Mouse (Mus musculus): ENCODE results near the gene Tlk2.
A peak's percentile ranks its signal among the peaks of the same experiment; 100 is the strongest.

Tlk2 gene

DNA sequence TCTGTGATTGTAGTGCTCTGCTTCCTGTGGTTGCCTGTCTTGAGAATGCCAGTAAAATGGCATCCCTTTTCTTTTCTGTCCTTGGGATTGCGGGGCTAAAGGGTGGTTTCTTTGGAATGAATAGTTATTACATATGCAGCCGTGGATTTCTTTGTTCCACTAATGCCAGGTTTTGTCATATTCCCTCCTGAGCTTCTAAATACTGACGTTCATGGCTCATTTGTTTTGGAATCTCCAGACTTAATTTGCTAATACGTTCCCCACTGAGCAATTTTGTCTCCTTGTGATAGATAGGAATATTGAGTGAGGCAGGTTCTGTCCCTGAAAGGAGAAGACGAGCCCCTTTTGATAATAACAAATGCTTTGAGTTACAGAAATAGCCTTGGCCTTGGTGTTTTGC is 82.5 kb downstream of the Tlk2 start:
- ATAC-seq (ENCODE audit: low TSS enrichment), result no peak

DNA sequence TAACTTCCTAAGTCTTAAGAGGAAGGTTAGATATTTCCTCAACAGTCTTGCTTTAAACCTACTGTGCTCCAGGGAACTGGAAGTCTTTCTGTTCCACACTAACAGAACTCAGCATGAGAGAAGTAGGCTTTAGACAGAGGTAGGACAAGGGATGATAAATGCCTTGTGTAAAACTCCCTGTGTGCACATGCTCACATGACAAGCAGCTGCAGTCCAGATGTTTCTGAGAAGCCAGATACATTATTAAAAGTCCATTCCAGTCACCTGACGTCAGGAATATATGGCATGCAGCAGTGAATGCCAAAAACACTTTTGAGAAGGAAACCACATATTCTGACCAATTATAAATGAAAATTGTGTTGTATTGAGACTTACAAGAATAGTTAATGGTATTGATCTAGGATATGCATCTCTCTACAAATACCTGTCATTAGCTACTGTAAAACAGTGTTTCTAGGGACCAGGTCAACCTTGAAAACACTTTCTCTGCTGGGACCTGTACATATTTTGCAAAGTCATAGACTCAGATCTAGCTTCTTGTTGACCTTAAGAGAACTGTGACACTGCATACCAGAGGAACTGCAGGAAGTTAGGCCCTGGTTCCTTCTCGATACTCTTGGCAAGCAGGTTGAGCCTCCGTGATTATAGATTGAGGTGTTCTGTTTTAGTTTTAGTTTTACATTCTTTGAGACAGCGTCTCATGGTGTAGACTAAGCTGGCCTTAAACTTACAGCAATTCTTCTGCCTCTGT is 83.2 kb downstream of the Tlk2 start:
- no peak for ATAC-seq (ENCODE audit: low TSS enrichment)

DNA sequence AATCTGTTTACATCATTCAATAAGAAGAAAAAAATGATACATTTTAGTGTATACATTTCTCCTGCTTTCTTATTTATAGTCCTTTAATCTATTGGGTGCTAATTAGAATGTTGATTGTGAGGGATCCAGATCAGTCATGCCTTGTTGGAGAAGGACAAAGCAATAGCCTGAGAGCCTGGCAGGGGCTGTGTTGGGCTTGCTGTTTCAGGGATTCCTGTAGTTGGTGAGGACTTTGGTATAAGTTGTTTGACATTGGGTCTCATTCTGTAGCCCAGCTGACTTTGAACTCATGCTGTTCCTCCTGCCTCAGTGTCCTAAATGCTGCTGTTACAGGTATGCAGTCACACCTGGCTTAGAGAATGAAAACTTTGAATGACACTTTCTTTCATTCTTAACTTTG is 85.9 kb downstream of the Tlk2 start:
- no peak for ATAC-seq (ENCODE audit: low TSS enrichment)

DNA sequence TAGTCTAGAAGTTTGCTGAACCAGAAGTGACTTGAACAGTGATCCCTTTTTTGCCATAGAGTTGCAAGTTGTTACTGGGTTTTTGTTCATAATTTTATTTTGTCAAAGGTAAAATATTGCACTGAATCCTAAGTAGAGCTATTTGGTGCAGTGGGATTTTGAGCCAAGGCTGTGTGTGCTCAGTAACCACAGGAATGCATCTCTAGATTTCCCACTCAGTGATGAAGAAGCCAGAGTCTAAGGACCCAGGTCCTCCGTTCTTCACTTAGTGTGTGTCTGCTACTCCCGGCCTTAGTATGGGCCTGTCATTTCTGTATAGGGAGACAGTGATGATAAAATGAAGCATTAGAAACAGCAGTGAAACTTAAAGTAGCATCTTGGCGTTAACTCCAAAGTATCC is 86.4 kb downstream of the Tlk2 start:
- no peak for ATAC-seq (ENCODE audit: low TSS enrichment)

DNA sequence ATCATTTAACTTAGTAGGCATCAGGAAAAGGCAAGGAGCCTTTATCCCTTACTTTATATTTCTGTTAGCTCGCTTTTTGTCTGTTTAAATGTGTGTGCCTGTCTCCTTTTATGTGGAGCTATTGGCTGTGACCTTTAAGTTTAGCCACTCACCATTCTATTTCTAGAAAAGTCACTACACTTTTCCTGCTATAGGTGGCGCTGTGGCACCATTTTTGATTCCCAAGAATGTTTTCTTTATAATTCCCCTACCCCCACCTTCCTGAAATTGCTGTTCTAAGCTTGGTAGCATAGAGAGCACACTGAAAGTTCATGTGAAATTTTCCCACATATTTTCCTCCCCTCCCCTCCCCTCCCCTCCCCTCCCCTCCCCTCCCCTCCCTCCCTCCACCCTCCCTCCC is 91.5 kb downstream of the Tlk2 start:
- ATAC-seq (ENCODE audit: low TSS enrichment), result peak; percentile 52; the same call in 1 of the 2 replicates

DNA sequence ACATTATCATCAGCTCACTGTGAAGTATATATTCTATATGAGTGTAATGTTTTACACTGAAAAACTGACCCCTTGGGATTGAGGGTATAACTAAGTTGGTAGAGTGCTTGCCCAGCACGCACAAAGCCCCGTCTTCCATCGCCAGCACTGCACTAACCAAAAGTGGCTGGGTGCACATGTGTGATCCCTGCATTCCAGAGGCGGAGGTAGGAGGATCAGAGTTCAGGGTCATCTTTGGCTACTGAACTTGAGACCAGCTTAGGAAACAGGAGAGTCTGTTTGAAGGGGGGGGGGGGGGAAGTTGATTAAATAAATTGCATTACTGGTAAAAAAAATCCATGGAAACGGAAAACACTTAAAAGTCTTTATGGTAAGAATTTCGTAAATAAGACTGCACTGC is 101.8 kb downstream of the Tlk2 start:
- ATAC-seq (ENCODE audit: low TSS enrichment), result no peak

DNA sequence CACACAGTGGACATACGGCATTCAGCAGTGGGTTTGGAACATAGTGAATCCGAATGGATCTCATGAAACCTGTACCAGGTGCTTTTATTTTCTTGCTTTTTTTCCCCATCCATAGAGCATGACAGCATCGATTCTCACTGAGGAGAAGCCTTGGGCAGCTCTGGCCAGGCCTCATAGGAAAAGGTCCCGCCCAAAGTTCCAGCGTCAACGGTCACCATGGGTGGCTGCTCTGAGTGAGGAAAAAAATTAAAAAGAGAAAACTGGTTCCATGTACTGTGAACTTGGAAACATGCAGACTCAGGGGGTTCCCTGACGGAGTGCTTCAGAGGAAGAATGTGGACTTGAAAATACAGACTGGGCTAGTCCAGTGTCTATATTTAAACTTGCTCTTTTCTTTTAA is 102.7 kb downstream of the Tlk2 start:
- ATAC-seq (ENCODE audit: low TSS enrichment), result no peak

DNA sequence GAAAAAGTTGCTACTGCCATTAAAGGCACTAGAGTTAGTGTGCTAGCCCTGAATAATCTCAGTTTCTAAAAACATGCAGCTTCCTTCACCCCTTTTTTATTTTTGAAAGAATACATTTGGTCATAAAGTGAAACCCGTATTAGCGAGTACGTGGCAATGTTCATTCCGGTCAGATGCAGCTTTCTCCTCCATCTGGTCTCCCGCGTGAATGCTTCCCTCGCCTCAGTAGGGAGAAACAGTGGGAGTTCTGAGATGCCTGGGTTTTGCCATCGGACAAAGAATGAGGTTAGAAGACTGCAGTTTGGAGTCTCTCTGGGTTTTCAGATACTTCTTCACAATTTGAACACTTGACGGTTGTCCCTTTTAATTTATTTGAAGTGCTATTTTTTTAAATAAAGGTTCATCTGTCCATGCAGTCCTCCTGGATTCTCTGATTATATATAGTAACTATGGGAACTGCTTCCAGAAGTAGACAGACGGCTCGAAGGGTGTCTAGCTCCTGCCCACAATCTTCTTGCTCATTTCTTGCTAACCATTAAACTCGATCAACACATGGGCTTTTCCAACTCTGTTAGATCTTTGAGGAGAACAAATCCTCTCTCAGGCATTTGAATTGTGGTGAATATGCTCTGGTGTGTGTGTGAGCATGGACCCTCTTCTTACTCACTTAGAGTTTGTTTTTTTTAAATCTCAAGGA is 103.3 kb downstream of the Tlk2 start:
- ATAC-seq (ENCODE audit: low TSS enrichment), result peak; percentile 65

DNA sequence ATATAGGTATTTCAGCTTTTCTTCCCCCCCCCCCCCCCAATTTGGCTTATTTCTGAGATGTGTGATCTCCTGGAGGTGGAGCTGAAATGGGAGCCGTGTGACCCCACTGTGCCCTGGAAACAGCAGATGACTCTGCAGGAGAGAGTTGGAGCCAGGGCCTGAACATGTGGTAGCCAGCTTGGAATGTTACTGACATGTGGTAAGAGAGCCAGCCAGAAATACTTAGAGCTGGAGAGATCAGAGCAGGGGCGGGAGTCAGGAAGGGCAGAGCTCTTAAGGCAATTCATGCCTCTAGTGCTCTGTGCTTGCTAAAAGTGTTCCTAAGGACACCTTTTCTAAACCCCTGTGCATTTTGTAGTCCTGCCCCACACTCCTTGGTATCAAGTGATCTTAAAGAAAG is 103.9 kb downstream of the Tlk2 start:
- no peak for ATAC-seq (ENCODE audit: low TSS enrichment)

DNA sequence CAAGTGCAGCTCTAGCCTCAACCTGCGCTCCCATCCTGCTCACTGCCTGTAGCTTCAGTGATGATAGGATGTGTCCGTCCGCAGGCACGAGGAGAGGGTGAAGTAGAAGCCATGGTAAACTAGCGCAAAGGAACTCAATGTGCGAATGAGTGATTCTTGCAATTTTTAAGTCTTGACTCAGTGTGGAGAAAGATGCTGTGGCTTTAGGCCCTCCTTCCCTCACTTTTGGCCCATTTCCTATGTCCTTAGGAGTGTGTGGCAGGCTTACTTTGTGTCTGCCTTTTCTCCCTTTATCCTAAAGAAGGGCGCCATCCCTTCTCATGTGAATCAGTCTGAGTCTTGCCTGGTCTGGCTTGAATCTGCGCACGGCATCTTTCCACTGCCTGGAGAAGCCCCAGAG is 104.4 kb downstream of the Tlk2 start:
- ATAC-seq (ENCODE audit: low TSS enrichment), result no peak

DNA sequence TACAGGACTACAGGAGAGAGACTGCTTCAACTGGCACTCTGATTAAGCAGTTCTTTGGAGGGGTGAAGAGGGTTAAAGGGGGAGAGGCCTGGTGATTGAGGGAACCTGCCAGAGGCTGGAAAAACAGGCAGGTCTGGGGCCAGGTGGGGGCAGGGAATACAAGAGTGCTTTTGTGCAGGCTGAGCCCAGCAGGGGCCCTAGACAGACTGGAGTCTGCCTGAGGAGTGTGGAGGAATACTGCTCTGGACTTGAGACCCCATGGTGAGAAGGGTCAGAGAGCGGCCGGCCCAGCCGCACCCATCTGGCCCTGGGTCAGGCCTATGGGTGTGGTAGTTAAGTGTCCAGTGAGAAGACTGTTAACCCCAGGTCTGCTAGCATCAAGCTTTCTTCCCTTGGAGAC is 107.1 kb downstream of the Tlk2 start:
- no peak for ATAC-seq (ENCODE audit: low TSS enrichment)

DNA sequence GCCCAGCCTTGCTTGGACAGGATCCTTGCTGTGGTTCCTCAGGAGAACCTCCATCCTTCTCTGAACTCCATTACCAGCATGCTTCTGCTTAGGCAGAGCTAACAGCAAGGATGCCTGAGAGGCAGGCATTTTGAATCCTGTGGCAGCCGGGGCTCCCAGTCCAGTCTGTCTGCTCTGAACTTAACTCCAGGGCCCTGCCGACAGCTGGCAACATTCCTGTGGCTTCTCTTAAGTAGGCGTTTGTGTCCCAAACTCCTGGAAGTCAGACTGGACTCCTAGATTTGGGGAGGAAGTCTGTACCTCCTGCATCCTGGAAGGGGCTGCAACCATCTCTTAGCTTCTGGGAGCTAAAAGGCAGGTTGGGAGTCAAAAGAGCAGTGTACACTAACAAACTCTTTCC is 110.8 kb downstream of the Tlk2 start:
- ATAC-seq (ENCODE audit: low TSS enrichment), result no peak

DNA sequence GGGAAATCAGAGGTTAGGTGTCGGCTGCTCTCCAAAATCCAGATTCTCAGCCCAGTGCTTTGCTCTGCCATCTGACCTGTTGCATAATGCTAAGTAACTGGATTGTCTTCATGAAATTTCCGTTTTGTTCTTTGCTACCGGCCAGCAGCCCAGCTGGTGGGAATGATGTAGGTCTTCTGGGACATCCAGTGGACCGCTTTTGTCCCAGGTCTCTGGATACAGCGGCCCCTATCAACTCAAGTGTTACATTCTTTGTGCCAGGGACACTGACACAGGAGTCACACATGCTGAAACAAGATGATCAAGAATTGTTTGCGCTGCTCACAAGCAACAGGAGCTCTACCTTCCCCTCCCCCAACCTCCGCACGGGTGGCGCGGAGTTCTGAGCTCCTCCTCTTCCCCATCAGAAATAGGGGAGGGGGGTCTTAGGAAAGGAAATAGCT is 113.1 kb downstream of the Tlk2 start:
- no peak for ATAC-seq (ENCODE audit: low TSS enrichment)

DNA sequence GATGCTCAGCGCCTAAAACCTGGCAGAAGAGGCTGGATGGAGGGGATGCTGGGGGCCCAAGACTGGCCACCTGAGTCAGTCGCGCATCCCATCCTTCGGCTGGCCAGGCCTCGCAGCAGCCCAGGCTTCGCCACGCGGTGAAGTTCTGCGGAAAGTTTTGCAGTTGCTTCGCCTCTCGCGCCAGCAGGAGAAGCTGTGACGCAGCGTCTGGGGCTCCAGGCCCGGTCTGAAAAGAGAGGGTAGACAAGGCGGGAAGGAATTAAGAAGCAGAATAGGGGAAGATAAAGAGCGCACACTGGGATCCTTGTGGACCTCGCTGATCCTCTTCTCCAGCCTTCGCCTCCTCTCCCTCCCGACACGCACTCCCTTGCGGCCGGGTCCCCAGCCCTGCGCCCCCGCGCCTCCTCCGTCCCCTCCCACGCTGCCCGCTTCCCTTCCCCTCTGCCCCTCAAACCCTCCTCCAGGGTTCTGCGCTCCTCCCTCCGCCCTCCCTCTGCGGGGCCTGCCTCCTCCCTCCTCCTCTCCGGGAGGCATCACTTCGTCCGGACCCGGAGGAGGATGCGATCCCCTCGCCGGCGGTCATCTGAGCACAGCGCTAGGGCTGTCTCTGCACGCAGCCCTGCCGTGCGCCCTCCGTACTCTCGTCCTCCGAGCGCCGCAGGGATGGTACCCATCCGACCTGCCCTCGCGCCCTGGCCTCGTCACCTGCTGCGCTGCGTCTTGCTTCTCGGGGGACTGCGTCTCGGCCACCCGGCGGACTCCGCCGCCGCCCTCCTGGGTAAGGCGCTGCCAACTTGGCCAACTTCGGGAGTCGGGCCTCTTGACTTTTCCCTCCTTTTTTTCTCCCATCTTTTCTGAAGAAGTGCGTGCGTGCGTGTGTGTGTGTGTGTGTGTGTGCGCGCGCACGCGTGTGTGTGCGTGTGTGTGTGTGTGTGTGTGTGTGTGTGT is 113.8 kb downstream of the Tlk2 start, which contains the start of gene Mrc2:
Mrc2 (plus strand) TSS at position 520 of the 948 bp plus-strand sequence.
- peak; percentile 42; the same call in 1 of the 2 replicates for ATAC-seq (ENCODE audit: low TSS enrichment)

DNA sequence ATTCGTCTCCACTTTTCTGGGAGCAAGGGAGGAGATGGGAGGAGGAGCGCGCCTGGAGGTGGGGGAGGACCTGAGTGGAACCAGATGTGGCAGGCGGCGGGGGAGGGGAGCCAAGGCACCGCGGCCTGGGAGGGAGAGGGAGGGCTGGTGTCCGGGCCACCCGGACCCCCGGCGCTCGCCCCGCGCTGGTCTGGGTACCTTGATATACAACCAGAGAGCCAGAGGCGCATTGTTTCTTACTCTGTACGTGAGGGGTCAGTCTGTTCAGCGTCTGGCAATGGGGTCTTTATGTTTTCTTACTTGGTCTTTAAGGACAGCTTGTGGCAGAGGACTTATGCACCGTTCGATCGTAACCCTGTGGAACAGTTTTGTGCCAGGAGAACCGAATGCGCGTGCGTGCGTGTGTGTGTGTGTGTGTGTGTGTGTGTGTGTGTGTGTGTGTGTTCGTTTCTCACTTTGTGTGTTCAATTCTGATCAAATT is 114.5 kb downstream of the Tlk2 start:
- no peak for ATAC-seq (ENCODE audit: low TSS enrichment)

DNA sequence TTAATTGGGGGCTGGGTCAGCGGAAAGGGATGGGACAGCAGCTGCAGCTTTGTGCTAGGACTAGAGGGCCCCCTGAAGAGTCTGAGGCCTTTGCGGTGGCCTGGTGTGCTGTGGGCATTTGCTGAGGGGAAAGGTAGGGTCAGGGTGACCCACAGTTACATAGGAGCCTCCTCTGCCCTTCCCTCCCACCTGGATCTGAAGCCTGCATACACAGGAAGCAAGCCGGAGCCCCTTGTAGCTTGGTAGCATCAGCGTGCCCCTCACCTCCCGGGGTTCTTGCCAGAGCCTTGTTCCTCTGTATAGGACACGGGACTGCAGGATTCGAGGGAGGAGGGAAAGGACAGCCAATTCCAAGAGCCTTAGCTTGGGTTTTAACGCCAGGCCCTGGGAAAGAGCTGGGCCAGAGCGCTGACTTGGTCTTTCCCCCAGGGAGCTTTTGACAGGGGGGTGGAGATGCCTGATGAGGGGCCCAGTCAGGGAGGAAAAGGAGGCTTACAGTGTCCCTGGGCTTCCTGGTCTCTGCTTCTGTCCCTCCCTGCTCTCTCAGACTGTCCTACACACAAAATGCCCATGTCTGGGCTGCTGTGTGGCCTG is 115.4 kb downstream of the Tlk2 start:
- no peak for ATAC-seq (ENCODE audit: low TSS enrichment)

DNA sequence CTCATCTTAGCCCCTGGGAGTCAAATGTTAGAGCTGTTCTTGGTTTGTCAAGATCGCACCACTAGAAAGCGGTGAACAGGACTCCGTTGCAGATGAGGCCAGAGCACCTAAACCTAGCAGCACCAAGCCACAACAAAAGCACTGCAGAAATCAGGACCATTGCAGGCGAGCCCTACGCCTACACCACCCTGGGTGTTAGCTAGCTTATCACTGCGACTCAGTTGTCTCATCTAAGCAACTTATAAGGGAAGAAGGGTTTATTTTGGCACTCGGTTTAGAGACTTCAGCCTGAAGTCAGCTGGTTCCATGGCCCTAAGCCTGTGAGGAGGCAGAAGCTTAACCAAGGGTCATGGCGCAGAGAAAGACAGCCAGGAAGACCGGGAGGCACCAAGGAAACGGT is 117.5 kb downstream of the Tlk2 start:
- no peak for ATAC-seq (ENCODE audit: low TSS enrichment)

DNA sequence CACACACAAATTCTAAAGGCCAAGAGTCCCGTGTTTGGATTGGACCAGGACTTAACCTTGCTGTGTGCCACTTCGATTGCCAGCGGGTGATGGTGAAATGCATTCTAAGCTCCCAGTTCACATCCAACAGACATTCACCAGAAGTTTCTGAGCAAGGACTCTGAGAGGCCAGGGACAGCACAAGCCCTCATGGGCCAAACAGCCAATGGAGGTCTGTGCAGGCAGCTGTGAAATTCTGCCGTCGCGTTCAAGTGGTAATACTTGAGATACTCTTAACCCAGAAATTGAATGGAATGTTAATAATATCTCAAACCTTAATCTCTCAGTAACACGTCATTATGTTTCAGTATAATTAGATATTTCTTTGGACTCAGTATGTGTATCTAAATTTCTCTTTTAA is 131.6 kb downstream of the Tlk2 start:
- ATAC-seq (ENCODE audit: low TSS enrichment), result no peak

DNA sequence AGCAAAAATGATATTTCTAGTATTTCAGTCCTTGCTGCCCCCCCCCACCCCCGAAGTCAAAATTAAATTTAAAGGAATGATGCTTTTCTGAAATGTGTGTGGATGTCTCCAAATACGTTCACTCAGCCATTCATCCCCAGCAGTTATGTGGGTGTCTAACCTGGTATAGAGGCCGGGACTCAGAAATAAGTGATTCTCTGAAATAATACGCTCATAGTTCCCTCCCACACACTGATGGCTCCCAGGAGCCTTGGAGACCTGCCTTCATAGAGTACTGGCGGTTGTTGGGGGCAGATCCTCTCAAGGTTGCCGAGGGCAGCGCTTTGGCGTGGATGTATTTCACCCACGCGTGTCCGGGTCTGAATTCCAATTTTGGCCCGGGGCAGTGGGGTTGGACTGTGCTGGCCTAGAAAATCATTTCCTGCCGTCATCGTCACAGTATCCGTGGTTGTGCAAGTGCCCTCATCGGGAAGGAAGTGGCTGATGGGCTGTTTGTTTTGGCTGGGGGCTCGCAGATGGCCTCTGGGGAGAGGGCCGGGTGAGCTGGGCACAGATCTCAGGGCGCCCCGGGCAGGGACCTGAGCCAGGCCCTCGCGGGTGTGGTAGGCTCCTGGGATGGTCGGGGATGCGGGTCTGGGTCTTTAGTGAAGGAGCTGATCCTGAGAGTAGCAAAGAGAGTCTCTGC is 132.8 kb downstream of the Tlk2 start:
- no peak for ATAC-seq (ENCODE audit: low TSS enrichment)

DNA sequence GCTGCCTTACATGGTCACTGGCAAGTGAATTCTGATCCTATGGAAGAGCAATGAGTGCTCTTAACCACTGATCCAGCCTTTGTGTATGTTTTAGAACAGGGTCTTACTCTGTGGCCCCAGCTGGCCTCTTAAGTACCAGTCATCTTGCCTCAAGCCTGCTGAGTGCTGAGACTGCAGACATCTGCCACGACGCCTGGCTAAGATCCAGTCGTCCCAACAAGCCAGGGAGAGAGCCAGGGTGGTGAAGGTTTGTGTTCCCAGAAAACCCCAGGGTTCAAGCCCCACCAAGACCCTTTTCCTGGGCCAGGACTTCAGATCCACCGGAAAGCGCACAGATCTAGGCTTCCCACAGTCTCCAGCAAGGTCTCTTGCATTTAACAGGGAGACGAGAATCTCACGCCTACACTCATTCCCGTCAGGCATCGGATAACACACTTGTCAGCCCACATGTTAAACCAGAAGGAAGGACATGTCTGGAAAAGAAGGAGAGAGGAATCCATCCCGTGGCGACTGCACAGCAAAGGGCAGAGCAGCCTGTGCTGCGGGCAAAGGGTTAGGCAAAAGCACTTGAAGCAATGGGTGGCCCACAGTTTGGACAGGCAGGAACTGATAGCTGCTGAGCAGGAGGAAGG is 133.8 kb downstream of the Tlk2 start:
- peak; percentile 51; the same call in 1 of the 2 replicates for ATAC-seq (ENCODE audit: low TSS enrichment)

Measured in frontal cortex, adult (tissue).